Mouse (Mus musculus): ENCODE data around the gene Spsb3. TPM values are rescaled to one million over a fixed set of nuclear protein-coding genes. Genes with fewer than 3 reads are reported as not detected.

Spsb3 gene
- total RNA-seq, 4 experiments from 2014 or later, result 25.8 to 29.3 (median 27.7) TPM

DNA sequence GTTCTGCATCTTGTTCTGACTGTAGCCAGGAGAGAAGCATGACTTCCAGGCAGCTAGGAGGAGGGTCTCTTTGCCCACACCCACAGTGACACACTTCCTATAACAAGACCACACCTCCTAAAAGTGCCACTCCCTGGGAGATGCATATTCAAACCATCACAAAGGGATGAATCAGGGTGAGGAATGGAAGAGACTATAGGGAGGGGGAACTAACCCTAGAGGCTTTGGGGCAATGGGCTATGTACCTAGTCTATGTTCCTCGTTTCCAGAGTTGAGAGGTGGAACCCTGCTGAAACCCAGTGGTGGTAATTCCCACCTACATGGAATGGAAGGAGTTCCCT lies 12.1 kb upstream of the Spsb3 start:
- no peak for DNase-seq (ENCODE audit: low spot score)

GRCm38 (mm10) chr17:24874989-24875388 lies 11.5 kb upstream of the Spsb3 start:
- DNase-seq (ENCODE audit: low spot score), result no peak

GRCm38 (mm10) chr17:24877336-24878116 lies 8.9 kb upstream of the Spsb3 start:
- no peak for DNase-seq (ENCODE audit: low spot score)

DNA sequence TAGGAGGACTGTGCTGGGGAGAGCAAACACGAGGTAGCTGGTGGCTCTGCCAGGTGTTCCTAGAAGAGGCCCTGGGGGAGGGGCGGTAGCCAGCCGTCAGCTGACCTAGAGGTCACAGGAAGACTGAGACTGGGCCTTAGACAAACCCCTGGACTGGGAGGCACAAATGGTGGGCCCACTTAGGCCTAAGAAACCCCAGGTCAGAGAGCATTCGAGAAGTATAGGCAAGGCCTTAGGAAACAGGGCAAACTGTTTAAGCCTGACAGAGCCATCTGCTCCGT lies 8.4 kb upstream of the Spsb3 start:
- peak; percentile 63 for DNase-seq (ENCODE audit: low spot score)

DNA sequence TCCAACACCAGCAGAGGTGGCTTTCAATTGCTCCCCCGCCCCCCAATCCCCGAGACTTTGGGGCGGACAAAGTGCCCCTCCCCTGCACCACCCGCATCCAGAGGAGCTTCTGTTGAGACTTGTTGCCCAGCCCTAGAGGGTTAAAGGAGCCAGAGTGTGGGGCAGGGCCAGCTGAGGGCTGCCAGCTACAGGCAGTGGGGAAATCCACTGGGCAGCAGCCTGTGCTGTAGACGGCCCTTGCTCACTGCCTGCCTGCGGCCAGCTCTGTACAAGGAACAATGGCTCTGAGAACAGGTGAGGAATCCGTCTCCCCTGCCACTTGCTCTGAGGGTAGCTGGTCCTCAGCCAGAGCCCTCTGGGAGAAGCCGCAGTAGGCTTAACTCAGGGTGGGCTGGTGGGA lies 7.9 kb upstream of the Spsb3 start:
- DNase-seq (ENCODE audit: low spot score), result no peak

DNA sequence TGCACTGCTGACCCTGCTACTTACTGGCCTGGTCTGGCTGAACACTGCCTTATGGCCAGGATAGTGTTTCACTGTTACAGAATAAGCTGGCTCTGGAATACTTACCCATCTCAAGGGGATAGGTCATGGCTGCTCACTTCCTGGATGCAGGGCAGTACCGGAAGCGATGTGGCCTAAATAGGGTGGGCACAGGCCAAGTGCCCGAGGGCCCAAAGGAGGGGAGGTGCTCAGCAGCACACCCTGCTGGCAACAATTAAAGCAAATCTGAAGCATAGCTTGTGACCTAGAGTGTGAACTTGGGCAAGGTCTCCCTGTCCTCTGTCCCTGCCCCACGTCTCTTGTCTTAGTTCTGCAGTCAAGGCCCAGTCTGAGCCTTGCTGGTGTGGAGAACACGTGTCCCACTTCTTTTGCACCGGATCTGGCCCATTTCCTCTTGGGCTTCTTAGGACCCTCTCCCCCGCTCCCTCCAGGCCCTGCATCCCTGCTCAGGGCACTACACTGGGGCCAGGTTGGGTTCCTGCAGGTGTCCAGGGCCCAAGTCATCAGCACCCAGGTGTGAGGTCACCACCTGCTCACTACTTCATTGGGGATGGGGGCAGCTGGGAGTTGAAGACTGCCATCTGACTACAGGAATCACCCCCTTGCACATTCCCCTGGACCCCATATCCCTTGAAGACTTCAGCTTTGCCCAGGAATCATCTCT lies 4.6 kb upstream of the Spsb3 start:
- no peak for DNase-seq (ENCODE audit: low spot score)

DNA sequence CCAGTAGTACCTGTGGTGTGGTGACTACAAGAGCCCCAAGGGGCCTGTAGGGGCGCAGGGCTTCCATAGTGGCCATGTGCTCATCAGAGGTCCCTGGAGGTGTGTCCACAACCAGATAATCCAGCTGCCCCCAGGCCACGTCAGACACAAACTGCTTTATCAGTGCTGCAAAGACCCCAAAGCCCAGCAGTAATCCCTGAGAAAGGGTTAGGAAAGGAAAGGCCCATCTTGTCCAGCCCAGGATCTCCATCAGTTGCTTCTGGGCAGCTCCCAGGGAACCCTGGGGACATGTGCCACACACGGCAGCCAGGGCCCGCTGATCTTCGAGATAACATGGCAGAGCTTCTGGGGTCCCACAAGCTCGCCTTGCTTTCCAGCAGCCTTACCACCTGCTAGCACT lies 2.1 kb upstream of the Spsb3 start:
- no peak for DNase-seq (ENCODE audit: low spot score)

- DNase-seq (ENCODE audit: low spot score), result no peak
Measured at GRCm38 (mm10) chr17:24885356-24886133, 898 bp upstream of the Spsb3 start.

DNA sequence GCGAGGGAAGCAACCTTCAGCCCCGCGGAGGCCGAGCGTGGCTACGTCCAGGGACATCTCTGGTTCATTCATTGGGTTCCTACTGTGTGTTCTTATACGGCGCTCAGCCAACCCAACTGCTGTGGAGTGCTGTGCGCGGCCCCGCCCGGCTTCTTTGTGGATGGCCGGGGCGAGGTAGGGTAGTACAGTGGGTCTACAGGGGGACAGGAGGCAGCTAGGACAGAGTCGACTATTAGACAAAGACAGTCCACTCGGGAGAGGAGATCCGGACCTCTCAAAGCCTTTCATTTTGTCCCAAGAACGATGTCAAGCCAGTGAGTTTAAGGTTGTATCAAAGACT lies 459 bp downstream of the Spsb3 start:
- no peak for DNase-seq (ENCODE audit: low spot score)

DNA sequence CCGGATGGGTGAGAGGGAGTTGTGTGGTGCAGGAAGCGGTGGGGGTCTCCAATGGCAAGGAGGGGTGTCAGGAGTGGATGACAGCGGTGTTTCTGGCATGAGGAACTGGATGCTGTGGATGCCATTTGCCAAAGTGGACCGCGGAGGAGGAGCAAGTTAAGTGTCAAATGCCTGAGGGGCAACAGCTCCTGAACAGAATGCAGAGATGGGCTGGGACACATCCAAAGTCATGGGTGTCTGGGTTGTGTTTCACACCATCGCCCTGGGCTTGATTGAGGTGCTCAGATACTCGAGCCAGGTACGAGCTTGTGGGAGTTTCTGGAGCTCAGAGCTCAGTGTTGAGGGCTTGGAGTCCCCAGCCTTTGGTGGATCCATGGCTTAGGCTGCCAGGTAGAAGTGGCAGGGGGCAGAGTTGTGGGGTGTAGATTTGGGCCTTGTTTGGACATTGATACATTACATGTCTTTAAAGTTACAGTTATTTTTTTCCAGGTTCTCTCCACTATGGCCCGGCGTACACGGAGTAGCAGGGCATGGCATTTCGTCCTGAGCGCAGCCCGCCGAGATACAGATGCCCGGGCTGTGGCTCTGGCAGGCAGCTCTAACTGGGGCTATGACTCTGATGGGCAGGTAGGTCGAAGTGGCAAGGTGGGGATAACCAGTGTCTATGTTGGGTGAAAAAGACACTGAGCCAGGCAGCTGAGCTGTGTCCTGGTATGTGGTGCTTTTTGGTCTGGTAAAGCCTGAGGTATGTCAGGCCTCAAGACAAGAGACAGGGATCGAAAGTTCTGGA lies 1.0 kb downstream of the Spsb3 start:
- DNase-seq (ENCODE audit: low spot score), result no peak

DNA sequence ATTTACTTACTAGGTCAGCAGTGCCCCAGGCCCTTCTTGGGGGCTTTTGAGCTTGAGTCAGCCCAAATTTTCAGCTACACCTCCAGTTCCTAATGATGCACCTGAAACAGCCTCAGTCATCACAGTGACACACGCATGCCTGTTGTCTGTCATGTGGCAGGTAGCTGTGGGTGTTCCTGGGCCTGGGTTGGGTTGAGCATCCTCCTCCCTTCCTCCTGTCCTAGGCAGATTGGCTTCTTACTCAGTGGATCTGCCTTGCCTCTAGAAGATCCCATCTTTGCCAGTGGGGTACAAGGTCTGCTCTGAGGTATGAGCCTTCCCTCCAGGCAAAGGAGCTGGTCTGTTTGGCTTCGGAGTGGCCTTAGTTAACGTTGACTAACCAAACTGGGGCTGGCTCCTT lies 2.4 kb downstream of the Spsb3 start:
- no peak for DNase-seq (ENCODE audit: low spot score)

GRCm38 (mm10) chr17:24890151-24891092 lies 4.0 kb downstream of the Spsb3 start:
- no peak for DNase-seq (ENCODE audit: low spot score)

GRCm38 (mm10) chr17:24891321-24891720 lies 4.9 kb downstream of the Spsb3 start:
- DNase-seq (ENCODE audit: low spot score), result no peak

- no peak for DNase-seq (ENCODE audit: low spot score)
Measured at GRCm38 (mm10) chr17:24892785-24893184, 6.3 kb downstream of the Spsb3 start.

GRCm38 (mm10) chr17:24893276-24893675 lies 6.8 kb downstream of the Spsb3 start:
- DNase-seq (ENCODE audit: low spot score), result no peak

DNA sequence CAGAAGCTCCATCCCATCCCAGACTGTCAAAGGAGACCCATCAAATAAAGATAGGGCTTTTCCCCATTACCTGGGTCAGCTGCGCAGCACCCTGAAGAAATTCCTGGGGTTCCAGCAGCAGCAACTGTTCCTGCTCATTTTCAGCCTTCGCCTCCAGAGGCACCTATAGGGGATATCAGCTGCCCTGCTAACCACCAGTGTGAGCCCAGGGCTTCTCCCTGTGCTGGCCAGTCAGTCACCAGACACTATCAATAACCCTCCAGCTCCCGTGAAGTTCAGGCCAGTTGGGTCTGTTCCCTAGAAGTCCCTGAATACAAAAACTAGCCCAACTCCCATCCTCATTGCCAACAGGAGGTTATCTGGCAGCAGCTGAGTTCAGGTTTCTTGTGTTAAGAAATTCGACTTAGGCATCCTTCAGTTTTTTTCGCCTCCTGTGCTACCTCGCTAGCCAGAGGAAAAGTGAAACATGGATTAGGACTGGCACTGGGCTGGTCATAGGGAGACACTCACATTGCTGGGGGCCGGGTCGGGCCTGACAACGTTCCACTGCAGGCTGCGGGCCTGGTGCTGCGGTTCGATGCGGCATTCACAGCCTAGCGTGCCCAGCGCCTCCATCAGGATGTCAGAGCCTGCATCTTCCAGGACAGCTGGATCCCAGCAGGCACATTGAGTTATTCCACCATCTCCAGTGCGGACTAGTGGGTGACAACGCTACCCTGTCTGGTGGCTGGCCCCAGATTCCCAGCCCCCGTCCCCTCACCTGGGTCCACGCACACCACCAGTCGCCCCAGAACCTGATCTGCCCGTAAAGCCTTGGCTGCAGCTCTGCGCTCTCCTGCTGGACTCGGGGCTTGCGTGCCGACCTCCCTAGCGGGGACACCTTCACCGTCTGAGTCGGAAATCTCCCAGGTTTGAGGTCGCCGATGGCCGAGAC lies 7.9 kb downstream of the Spsb3 start:
- DNase-seq (ENCODE audit: low spot score), result no peak

DNA sequence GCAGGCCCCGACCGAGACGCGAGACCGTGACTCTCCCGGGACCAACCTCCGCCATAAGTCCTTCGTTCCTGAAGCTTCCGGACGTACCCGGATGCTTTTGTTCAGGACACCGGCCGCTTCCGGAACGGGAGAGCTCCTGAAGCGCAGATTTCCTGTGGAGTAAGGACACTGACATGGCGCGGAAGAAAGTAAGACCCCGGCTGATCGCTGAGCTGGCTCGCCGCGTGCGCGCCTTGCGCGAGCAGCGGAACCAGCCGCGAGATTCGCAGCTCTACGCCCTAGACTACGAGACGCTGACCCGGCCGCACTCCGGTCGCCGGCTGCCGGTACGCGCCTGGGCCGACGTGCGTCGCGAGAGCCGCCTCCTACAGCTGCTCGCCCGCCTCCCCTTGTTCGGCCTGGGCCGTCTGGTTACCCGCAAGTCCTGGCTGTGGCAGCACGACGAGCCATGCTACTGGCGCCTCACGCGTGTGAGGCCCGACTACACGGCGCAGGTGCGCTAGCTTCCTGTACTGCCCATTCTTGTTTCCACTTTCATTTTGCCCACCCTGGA lies 8.6 kb downstream of the Spsb3 start, which contains the start of the genes Eme2 and Mrps34:
Gene Eme2, minus strand, starts transcription at position 93 of the 553 bp plus-strand sequence.
Gene Mrps34, plus strand, starts transcription at position 122 of the 553 bp plus-strand sequence.
- DNase-seq (ENCODE audit: low spot score), result peak; percentile 82

- DNase-seq (ENCODE audit: low spot score), result no peak
Measured at GRCm38 (mm10) chr17:24895571-24896240, 9.3 kb downstream of the Spsb3 start.

Data from heart, adult 8-10 months (tissue).